Mouse (Mus musculus) liver, embryonic 14.5 days (tissue): Measurements from ENCODE around the gene Vps13d. TPM values are rescaled to one million over a fixed set of nuclear protein-coding genes. Genes with fewer than 3 reads are reported as not detected.
"Not testable (repeated sequence)": the region's sequence is repeated elsewhere in the genome, so short reads cannot be mapped to it uniquely, and the experiment has no call there.

ENCODE experiments used
- ATAC-seq: fragments of 200-750 bp; cut with Nextera tagmentation; 2 replicates; pipeline ENCODE4 v1.8.0; 2017; ENCODE audit warnings: moderate number of reproducible peaks, mild to moderate bottlenecking, moderate library complexity; ENCODE audit not compliant: insufficient read depth
- DNase-seq, 3 experiments: peaks; one replicate each; pipeline ENCODE4 v3.0.0-alpha.2; 2012 to 2013; ENCODE audit warnings: low read depth in 3 of 3, low spot score in 3 of 3
- H3K27ac ChIP-seq: fragments of 300-500 bp; sonication (generic); 2 replicates; pipeline ENCODE4 v1.5.1; 2014; ENCODE audit warnings: moderate library complexity, mild to moderate bottlenecking, control low read depth, inconsistent platforms
- H3K27me3 ChIP-seq: fragments of 300-500 bp; sonication (generic); 2 replicates; pipeline ENCODE4 v1.6.1; 2014; ENCODE audit warnings: mild to moderate bottlenecking, low read length, moderate library complexity; ENCODE audit not compliant: control insufficient read depth, insufficient read depth
- H3K36me3 ChIP-seq: fragments of 300-500 bp; sonication (generic); replicated peaks from 2 replicates; pipeline ENCODE4 v1.6.1; 2014; ENCODE audit warnings: low read depth; ENCODE audit not compliant: control insufficient read depth, insufficient read depth
- H3K4me1 ChIP-seq, 2 experiments: fragments of 200-500 bp in 1 of 2; fragments of 300-500 bp in 1 of 2; sonication (generic) in 1 of 2; replicated peaks; 2 replicates each; pipeline ENCODE4 v1.6.1; 2012 to 2014; ENCODE audit warnings: antibody characterized with exemption in 1 of 2, inconsistent platforms in 1 of 2, low read length in 1 of 2; ENCODE audit not compliant: control insufficient read depth in 2 of 2, insufficient read depth in 2 of 2
- H3K4me2 ChIP-seq: fragments of 300-500 bp; sonication (generic); 2 replicates; pipeline ENCODE4 v1.6.1; 2014; ENCODE audit warnings: low read depth, mild to moderate bottlenecking, control low read depth, moderate library complexity
- H3K4me3 ChIP-seq, 2 experiments: fragments of 200-500 bp in 1 of 2; fragments of 300-500 bp in 1 of 2; sonication (generic) in 1 of 2; 2 replicates each; pipeline ENCODE4 v1.5.1; 2012 to 2014; ENCODE audit warnings: low read depth in 2 of 2, low read length in 2 of 2, mild to moderate bottlenecking in 2 of 2, control low read depth in 1 of 2, inconsistent platforms in 1 of 2, moderate library complexity in 1 of 2; ENCODE audit not compliant: insufficient read depth in 1 of 2
- H3K9ac ChIP-seq: fragments of 300-500 bp; sonication (generic); replicated peaks from 2 replicates; pipeline ENCODE4 v1.6.1; 2014; ENCODE audit warnings: mild to moderate bottlenecking, control low read depth, moderate library complexity
- H3K9me3 ChIP-seq: fragments of 300-500 bp; sonication (generic); 2 replicates; pipeline ENCODE4 v1.6.1; 2016; ENCODE audit warnings: low read length, mixed read lengths; ENCODE audit not compliant: control insufficient read depth
- CTCF ChIP-seq: IDR thresholded peaks from 2 replicates; pipeline ENCODE4 v1.5.1; 2016; ENCODE audit warnings: antibody characterized with exemption, low read depth, control low read depth
- EP300 ChIP-seq: IDR thresholded peaks from 2 replicates; pipeline ENCODE4 v1.6.1; 2016; ENCODE audit warnings: antibody characterized with exemption, low read depth
- WGBS: fragments of 180-500 bp; shearing (Covaris S2); extraction: QIAGEN DNeasy Blood & Tissue Kit; methylation state at CpG from one replicate; pipeline ENCODE4 v1.1.7; 2014; ENCODE audit not compliant: insufficient replicate concordance; 5-methylcytosine and 5-hydroxymethylcytosine counted together
- polyA plus RNA-seq, 2 experiments: library from polyadenylated mRNA; depleted of rRNA in 1 of 2; stranded (reverse) in 1 of 2; unstranded in 1 of 2; fragments of >200 nt; fragmentation: Nextera tagmentation in 1 of 2; extraction: Ambion mirVana in 1 of 2; gene quantifications; 2 replicates each; pipeline versions ENCODE4 v1.2.1 to v1.2.3; 2012 to 2014

Vps13d gene
- polyA plus RNA-seq, 2 experiments: 5.3 to 7.1 TPM

- TF ChIP-seq EP300 (no peak), CTCF (no peak)
- peaks cover 4% of the 10 kb centered on the region in 2 experiments; a peak in 3 of 4 replicates for H3K4me1 ChIP-seq
- no peaks in the 10 kb centered on the region for H3K9me3 ChIP-seq
- H3K9ac ChIP-seq: no peak overlapping the region
- no peak for DNase-seq
- no peaks in the 10 kb centered on the region for H3K27me3 ChIP-seq
- H3K27ac ChIP-seq: no peak overlapping the region
- no peak for ATAC-seq
- no peak overlapping the region for H3K4me3 ChIP-seq
- H3K4me2 ChIP-seq: no peak overlapping the region
- 59% methylated on average over 2 of the region's 2 CpGs for WGBS
- H3K36me3 ChIP-seq: peaks cover 23% of the 10 kb centered on the region
Observed at GRCm38 (mm10) chr4:145187619-145188018, 7.2 kb downstream of the Vps13d start.

GRCm38 (mm10) chr4:145178918-145179549 lies 15.8 kb downstream of the Vps13d start:
- Histone ChIP-seq H3K9me3 (no peaks in the 10 kb centered on the region), H3K4me2 (no peak overlapping the region), H3K4me1 (no peaks in the 10 kb centered on the region), H3K36me3 (peaks cover 19% of the 10 kb centered on the region), H3K9ac (no peak overlapping the region), H3K27me3 (no peaks in the 10 kb centered on the region), H3K27ac (no peak overlapping the region), H3K4me3 (no peak overlapping the region)
- no peak for DNase-seq
- WGBS: 87% methylated on average over 5 of the region's 5 CpGs
- ATAC-seq: no peak
- TF ChIP-seq EP300 (no peak), CTCF (no peak)

- not testable (repeated sequence) for H3K27me3 ChIP-seq, ATAC-seq, H3K4me1 ChIP-seq, H3K9ac ChIP-seq, H3K27ac ChIP-seq, DNase-seq, H3K4me3 ChIP-seq, H3K4me2 ChIP-seq, H3K9me3 ChIP-seq
- peaks cover 56% of the 10 kb centered on the region for H3K36me3 ChIP-seq
- 86% methylated on average over 3 of the region's 3 CpGs for WGBS
Observed at GRCm38 (mm10) chr4:145165542-145165941, 29.3 kb downstream of the Vps13d start.

- no peak overlapping the region for H3K27ac ChIP-seq
- H3K36me3 ChIP-seq: peaks cover 56% of the 10 kb centered on the region
- 86% methylated on average over 4 of the region's 4 CpGs for WGBS
- H3K9me3 ChIP-seq: no peaks in the 10 kb centered on the region
- no peak overlapping the region for H3K4me2 ChIP-seq
- no peak for TF ChIP-seq CTCF
- TF ChIP-seq EP300: no peak
- no peaks in the 10 kb centered on the region for H3K27me3 ChIP-seq
- no peaks in the 10 kb centered on the region for H3K4me1 ChIP-seq
- ATAC-seq (no peak), DNase-seq (no peak)
- no peak overlapping the region for H3K9ac ChIP-seq
- no peak overlapping the region for H3K4me3 ChIP-seq
Observed at GRCm38 (mm10) chr4:145164111-145164510, 30.7 kb downstream of the Vps13d start.

GRCm38 (mm10) chr4:145161243-145161642 lies 33.6 kb downstream of the Vps13d start:
- peaks cover 59% of the 10 kb centered on the region for H3K36me3 ChIP-seq
- 74% methylated on average over 1 of the region's 1 CpGs for WGBS

More at GRCm38 (mm10) chr4:145161243-145161642, 33.6 kb downstream of the Vps13d start:
- Histone ChIP-seq H3K4me2 (no peak overlapping the region), H3K4me1 (no peaks in the 10 kb centered on the region), H3K27me3 (no peaks in the 10 kb centered on the region), H3K4me3 (no peak overlapping the region), H3K27ac (no peak overlapping the region), H3K9me3 (no peaks in the 10 kb centered on the region), H3K9ac (no peak overlapping the region)
- TF ChIP-seq CTCF: peak; percentile 54
- no peak for TF ChIP-seq EP300
- DNase-seq: no peak
- no peak for ATAC-seq
